Mouse (Mus musculus): ENCODE results near the gene Hibch. TPM values are rescaled to one million over a fixed set of nuclear protein-coding genes. Genes with fewer than 3 reads are reported as not detected.

Gene Hibch
- 1.1 and 1.5 TPM in 2 replicates for polyA plus RNA-seq (2012)

- no peak for TF ChIP-seq GATA1 (IDR thresholded peaks at IDR 0.05; ENCODE audit: low read length)
Measured at GRCm38 (mm10) chr1:52844782-52845665, at the start of gene Hibch. Hibch (plus strand) TSS chr1:52844929.

- no peak for TF ChIP-seq GATA1 (IDR thresholded peaks at IDR 0.05; ENCODE audit: low read length)
Measured at GRCm38 (mm10) chr1:52795927-52796326, 48.8 kb upstream of the Hibch start.

- TF ChIP-seq GATA1 (IDR thresholded peaks at IDR 0.05; ENCODE audit: low read length): no peak
Measured at GRCm38 (mm10) chr1:52799056-52799726, 45.5 kb upstream of the Hibch start.

- no peak for TF ChIP-seq GATA1 (IDR thresholded peaks at IDR 0.05; ENCODE audit: low read length)
Measured at GRCm38 (mm10) chr1:52799772-52800171, 45.0 kb upstream of the Hibch start.

GRCm38 (mm10) chr1:52800340-52800740, 44.4 kb upstream of the Hibch start:
- TF ChIP-seq GATA1 (IDR thresholded peaks at IDR 0.05; ENCODE audit: low read length): no peak

- TF ChIP-seq GATA1 (IDR thresholded peaks at IDR 0.05; ENCODE audit: low read length): no peak
Measured at GRCm38 (mm10) chr1:52801651-52802050, 43.1 kb upstream of the Hibch start.

GRCm38 (mm10) chr1:52802406-52802975, 42.2 kb upstream of the Hibch start:
- TF ChIP-seq GATA1 (IDR thresholded peaks at IDR 0.05; ENCODE audit: low read length): no peak

GRCm38 (mm10) chr1:52805041-52805440, 39.7 kb upstream of the Hibch start:
- no peak for TF ChIP-seq GATA1 (IDR thresholded peaks at IDR 0.05; ENCODE audit: low read length)

GRCm38 (mm10) chr1:52808456-52808855, 36.3 kb upstream of the Hibch start:
- no peak for TF ChIP-seq GATA1 (IDR thresholded peaks at IDR 0.05; ENCODE audit: low read length)

GRCm38 (mm10) chr1:52816232-52816891, 28.4 kb upstream of the Hibch start:
- TF ChIP-seq GATA1 (IDR thresholded peaks at IDR 0.05; ENCODE audit: low read length): no peak

GRCm38 (mm10) chr1:52816910-52817812, 27.6 kb upstream of the Hibch start, which contains the start of gene Inpp1:
Inpp1 (minus strand) TSS chr1:52817688.
- TF ChIP-seq GATA1 (IDR thresholded peaks at IDR 0.05; ENCODE audit: low read length): no peak

- TF ChIP-seq GATA1 (IDR thresholded peaks at IDR 0.05; ENCODE audit: low read length): no peak
Measured at GRCm38 (mm10) chr1:52817813-52818147, 26.9 kb upstream of the Hibch start.

- no peak for TF ChIP-seq GATA1 (IDR thresholded peaks at IDR 0.05; ENCODE audit: low read length)
Measured at GRCm38 (mm10) chr1:52839099-52839498, 5.6 kb upstream of the Hibch start.

GRCm38 (mm10) chr1:52844354-52844753, 375 bp upstream of the Hibch start:
- no peak for TF ChIP-seq GATA1 (IDR thresholded peaks at IDR 0.05; ENCODE audit: low read length)

GRCm38 (mm10) chr1:52846556-52846955, 1.8 kb downstream of the Hibch start:
- no peak for TF ChIP-seq GATA1 (IDR thresholded peaks at IDR 0.05; ENCODE audit: low read length)
